Mouse (Mus musculus) erythroblast, adult 5-6 weeks (primary cell): ENCODE measurements around the gene Nadk2. TPM values are rescaled to one million over a fixed set of nuclear protein-coding genes. Genes with fewer than 3 reads are reported as not detected.
A peak's percentile ranks its signal among the peaks of the same experiment; 100 is the strongest.

Experiments used
- ATAC-seq: replicated peaks from 2 replicates; pipeline ENCODE4 v1.8.0; 2016; ENCODE audit warnings: moderate number of reproducible peaks, mild to moderate bottlenecking, moderate TSS enrichment, inconsistent platforms; ENCODE audit not compliant: poor library complexity, low FRiP score, severe bottlenecking
- total RNA-seq, 2 experiments: library from RNA; stranded (forward) in 1 of 2; stranded (reverse) in 1 of 2; fragments of 150-400 nt in 1 of 2; fragments of 200-764, 138-1000 nt in 1 of 2; gene quantifications; 2 replicates each; pipeline versions ENCODE4 v1.2.3 to v1.2.4; 2015 to 2017; ENCODE audit warnings: low replicate concordance in 2 of 2

Nadk2 gene
- total RNA-seq, 2 experiments from 2014 or later: 320 to 514 TPM

DNA sequence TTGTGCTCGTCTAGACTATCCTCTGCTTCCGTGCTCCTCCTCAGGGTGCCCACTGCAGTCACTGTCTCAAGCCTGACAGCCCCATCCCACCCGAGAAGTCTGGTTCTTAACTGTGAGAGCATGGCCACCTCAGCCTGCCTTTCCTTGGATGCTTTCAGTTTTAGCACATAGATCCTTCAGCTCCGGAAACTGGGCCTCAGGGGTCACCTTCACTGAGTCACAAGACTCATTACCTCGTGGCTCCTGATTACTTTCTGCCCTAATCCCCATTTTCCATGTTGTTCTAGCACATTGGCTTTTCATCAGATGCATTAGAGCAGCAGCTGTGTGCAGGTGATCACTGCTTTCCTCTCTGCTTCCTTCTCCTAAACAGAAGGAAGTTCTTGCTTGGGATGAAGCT lies 16.4 kb downstream of the Nadk2 start:
- ATAC-seq: no peak

DNA sequence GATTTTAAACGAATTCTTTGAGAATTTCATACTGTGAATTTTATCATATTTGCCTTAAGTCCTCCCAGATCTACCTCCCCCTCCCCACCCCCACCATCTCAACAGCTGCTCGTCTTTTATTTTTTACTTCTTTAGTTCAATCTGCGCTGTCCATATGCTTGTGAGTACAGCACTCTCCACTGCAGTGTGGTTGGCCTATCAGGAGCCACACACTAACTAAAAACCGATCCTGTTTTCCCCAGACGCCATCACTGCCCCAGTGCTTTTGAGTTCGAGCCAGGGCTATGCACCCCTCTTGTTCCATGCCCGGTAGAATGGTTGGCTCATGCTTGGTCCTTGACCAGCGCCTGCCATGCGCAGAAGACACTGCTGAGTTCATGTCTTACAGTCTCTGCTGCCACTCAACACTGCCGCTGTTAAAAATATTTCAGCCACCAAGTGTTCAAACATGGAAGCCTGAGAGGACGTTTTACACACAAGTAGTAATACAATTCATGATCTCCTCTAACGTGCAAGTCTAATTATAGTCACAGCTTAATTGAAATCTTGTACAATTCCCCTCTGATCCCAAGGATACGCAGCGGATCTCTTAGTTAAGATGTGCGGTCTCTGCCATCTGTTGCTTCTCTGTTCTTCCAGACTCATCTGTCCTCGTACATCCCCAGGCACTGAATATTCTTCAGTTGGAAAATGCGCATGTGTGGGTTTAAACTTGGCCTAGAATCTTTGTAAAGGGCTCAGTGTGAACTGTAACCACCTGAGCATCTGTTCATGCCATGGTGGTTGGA lies 17.0 kb downstream of the Nadk2 start:
- ATAC-seq: no peak

DNA sequence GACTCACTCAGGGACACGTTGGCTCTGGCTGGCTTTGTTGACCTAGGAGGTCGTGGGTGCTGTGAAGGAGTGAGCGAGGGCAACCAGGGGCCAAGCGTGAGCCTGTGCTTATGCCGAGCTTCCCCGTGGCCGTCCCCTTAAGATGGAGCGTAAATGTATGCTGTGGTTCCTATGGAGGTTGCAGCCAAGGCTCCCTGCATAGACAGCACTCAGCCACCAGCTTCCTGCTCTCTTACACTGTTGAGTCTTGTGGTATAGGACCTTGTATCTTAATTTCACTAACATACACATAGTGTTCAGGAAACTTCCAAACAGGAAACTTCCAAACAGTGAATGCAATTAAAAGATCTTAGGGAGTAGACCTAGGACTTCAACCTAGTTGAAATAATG lies 17.6 kb downstream of the Nadk2 start:
- ATAC-seq: no peak

GRCm38 (mm10) chr15:9089136-9089720 lies 18.2 kb downstream of the Nadk2 start:
- ATAC-seq: no peak

DNA sequence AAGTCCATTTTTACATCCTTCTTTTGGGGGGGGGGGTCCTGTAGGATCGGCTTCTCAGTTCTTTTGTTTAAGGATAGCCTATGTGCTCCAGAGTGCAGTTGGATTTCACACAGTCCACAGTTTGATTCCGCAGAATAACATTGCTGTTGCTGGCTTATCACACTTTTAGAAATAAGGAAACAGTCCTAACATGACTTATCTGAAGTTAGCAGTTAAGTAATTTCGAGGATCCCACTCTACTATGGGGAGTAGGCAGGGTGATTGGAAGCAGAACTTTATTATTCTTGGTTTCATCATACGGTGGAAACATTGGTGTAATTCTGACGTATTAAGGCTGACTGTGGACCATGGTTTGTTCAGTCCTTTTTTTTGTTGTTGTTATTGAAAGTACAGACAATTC lies 19.6 kb downstream of the Nadk2 start:
- ATAC-seq: no peak

- ATAC-seq: peak; percentile 31
These were observed 22.7 kb downstream of the Nadk2 start for GRCm38 (mm10) chr15:9093598-9094365.

- peak; percentile 47 for ATAC-seq
These were observed 23.3 kb downstream of the Nadk2 start for GRCm38 (mm10) chr15:9094366-9094750.

DNA sequence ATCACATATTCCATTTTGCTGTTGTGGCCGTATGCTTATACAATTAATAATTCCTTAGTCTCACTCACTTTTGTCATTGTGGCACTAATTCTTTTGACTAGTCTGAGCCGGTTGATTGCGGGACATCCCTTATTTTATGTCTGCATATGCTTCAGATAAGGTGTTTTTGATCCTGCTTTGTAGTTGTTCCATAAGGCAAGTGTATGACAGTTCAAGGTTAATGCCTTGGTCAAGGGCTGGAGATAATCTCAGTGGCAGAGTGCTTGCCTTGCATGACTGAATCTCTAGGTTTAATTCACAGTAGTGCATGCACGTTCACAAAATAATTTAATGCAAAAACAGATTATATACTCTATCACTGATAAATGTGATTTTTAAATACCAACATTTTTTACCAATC lies 25.8 kb downstream of the Nadk2 start:
- no peak for ATAC-seq

DNA sequence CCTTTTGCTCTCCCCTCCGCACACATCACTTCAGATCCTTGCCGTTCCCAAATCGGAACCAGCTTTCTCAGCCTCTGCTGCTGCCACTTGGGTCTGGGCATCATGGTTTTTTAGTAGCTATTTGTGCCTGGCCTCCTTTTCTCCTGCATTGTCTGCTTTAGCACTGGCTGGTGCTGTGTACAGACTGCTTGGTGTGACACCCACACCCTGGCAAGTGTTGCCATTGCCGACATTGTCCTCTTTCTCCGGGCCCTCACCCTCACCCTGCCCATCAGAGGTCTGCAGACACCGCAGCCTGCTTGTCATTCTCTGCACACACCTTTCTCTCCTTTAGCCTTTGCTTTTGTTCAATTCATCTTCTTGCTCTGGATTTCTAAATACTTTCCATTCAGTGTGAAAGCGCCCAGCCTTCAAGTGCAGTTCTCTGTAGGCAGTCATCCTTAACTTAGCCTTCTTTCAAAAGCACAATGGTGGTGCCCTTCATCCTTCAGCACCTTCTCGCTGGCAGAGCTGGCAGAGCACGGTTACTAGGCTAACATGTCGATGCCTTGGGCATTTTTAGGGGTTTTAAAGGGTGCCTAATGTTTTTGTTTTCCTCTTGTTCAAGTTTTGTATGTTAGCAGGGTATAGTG lies 29.5 kb downstream of the Nadk2 start:
- ATAC-seq: no peak

- no peak for ATAC-seq
These were observed 35.4 kb downstream of the Nadk2 start for GRCm38 (mm10) chr15:9106303-9107074.

DNA sequence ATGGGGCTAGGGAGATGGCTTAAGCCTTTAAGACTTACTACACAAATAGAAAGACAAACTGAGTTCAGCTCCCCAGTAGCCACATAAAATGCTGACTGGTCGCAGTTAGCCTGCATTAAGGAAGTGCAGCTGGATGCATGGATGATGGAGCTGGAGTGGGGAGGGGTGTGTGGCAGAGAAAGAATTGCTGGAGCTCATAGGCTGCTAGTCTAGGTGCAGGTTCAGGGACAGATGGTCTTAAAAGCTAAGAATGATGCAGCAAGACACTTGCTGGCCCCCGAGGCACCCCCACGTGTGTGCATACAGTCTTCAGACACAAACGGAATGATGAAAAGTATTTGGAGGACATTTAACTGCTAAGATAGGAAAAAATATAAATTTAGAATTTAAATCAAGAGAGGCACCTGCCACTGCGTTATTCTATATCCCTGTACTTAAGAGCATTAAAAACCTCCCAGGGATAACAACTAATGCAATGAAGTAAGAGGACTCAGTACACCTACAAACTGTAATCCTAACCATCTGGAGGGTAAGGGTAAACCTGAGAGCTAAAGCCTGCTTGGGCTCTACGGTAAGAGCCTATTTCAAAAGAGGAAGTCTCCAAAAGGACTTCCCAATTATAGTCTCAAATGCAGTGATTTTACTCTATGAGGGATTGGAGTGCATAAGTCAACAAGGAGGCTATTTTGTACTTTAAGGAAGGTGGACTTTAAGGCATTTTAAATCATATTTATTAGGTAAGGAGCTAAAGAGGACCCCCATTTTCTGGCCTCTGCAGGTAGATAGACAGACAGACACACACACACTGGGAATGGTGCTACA lies 39.7 kb downstream of the Nadk2 start:
- ATAC-seq: no peak

DNA sequence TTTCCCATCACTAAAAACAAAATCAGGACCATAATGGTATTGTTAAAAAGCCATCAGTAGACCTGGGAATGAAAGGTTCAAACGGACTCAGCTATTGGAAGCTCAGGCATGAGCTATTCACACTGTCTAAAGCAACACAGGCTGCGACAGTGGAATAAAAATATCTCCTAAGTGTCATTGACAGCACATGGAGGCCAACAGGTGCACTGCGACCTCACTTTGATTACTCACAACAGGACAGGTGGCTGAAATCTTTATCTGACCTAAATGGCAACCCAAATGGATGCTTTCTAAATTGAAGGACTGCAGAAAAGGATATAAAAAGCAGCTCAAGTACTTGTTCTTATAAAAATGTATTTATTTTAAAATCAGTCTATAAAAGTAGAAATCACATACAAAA lies 40.6 kb downstream of the Nadk2 start:
- no peak for ATAC-seq

- no peak for ATAC-seq
These were observed 42.5 kb downstream of the Nadk2 start for GRCm38 (mm10) chr15:9113556-9113955.

- ATAC-seq: no peak
These were observed 43.1 kb downstream of the Nadk2 start for GRCm38 (mm10) chr15:9114131-9114530.

GRCm38 (mm10) chr15:9114599-9114998 lies 43.5 kb downstream of the Nadk2 start:
- no peak for ATAC-seq

DNA sequence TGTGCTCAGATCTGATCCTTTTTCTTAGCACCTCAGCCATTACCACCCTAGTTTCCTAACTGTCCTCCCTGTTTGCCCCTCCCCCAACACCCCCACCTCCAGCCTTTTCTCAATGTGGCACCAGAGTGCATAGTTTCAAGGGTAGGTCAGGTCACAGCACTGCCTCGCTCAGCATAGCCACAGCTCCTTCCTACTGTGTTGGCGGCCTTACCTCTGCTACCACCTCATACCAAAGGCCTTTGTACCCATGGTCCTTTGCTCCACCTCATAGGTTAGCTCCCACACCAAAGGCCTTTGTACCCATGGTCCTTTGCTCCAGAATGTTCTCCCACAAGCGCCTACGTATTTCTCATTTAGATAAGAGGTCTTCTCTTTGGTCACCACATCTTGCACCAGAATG lies 47.8 kb downstream of the Nadk2 start:
- no peak for ATAC-seq

GRCm38 (mm10) chr15:9120081-9120480 lies 49.0 kb downstream of the Nadk2 start:
- peak; percentile 87 for ATAC-seq

DNA sequence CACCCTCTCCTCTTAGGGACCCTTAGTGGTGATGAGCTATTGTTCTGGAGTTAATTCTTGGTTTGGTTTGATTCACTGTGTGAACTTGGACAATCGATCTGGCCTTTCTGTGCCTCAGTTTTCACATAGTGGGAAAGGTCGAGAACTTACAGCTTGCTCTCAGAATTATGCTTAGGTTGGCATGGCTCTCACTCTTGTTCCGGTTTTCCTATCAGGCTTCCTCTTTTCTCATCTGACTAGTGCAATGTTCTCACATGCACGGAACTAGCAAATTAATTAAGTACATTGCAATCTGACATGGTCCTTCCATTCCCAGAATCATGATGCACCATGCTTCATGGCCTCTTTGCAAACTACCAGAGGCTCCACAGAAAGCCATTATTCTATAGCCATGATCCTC lies 51.9 kb downstream of the Nadk2 start:
- no peak for ATAC-seq

- no peak for ATAC-seq
These were observed 53.8 kb downstream of the Nadk2 start for GRCm38 (mm10) chr15:9124856-9125255.
